Mouse (Mus musculus) liver, adult 2 months (tissue): ENCODE measurements around the gene Ubtd1. TPM values are rescaled to one million over a fixed set of nuclear protein-coding genes. Genes with fewer than 3 reads are reported as not detected.

Source experiments
- DNase-seq: peaks from one replicate; pipeline ENCODE4 v3.0.0-alpha.2; 2011; ENCODE audit warnings: low read depth, low spot score; ENCODE audit errors: extremely low read depth
- H3K27ac ChIP-seq: fragments of 200-500 bp; replicated peaks from 2 replicates; pipeline ENCODE4 v1.5.1; 2012; ENCODE audit warnings: low read depth, mild to moderate bottlenecking, control low read depth, inconsistent platforms, low read length; ENCODE audit not compliant: insufficient read depth
- H3K27me3 ChIP-seq: fragments of 200-500 bp; 2 replicates; pipeline ENCODE4 v1.6.1; 2012; ENCODE audit warnings: mild to moderate bottlenecking, moderate library complexity, low read length, inconsistent platforms; ENCODE audit not compliant: control insufficient read depth, insufficient read depth
- H3K36me3 ChIP-seq: fragments of 200-500 bp; 2 replicates; pipeline ENCODE4 v1.6.1; 2012; ENCODE audit warnings: low read length, inconsistent platforms; ENCODE audit not compliant: control insufficient read depth, insufficient read depth
- H3K4me1 ChIP-seq: fragments of 200-500 bp; 2 replicates; pipeline ENCODE4 v1.6.1; 2011; ENCODE audit warnings: low read length; ENCODE audit not compliant: control insufficient read depth, insufficient read depth
- H3K4me3 ChIP-seq: fragments of 200-500 bp; 2 replicates; pipeline ENCODE4 v1.5.1; 2011; ENCODE audit warnings: low read depth, mild to moderate bottlenecking, control low read depth, low read length, moderate library complexity; ENCODE audit not compliant: insufficient read depth
- H3K79me2 ChIP-seq: fragments of 200-500 bp; 2 replicates; pipeline ENCODE4 v1.6.1; 2012; ENCODE audit warnings: inconsistent platforms, mild to moderate bottlenecking, low read length, moderate library complexity; ENCODE audit not compliant: control insufficient read depth, insufficient read depth
- H3K9ac ChIP-seq: fragments of 200-500 bp; 2 replicates; pipeline ENCODE4 v1.6.1; 2012; ENCODE audit warnings: low read depth, mild to moderate bottlenecking, control low read depth, inconsistent platforms, low read length
- CTCF ChIP-seq: fragments of 200-500 bp; IDR thresholded peaks from 2 replicates; pipeline ENCODE4 v1.5.1; 2011; ENCODE audit warnings: low read depth, low read length, control low read depth
- POLR2A ChIP-seq: fragments of 200-500 bp; IDR thresholded peaks from 2 replicates; pipeline ENCODE4 v1.6.1; 2011; ENCODE audit warnings: low read length, control low read depth; ENCODE audit not compliant: insufficient read depth; ENCODE audit errors: extremely low read depth
- WGBS: fragments of 180-500 bp; shearing (Covaris S2); methylation state at CpG from one replicate; pipeline ENCODE4 v1.1.7; 2018; 5-methylcytosine and 5-hydroxymethylcytosine counted together
- polyA plus RNA-seq: library from polyadenylated mRNA; depleted of rRNA; stranded (reverse); fragments of >200 nt; gene quantifications from 2 replicates; pipeline ENCODE4 v1.2.3, GENCODE M21; 2012
- total RNA-seq: library from RNA; depleted of rRNA; stranded (reverse); fragments of >200 nt; gene quantifications from 2 replicates; pipeline ENCODE4 v1.2.3, GENCODE M21; 2014

Gene Ubtd1
- total and polyA plus RNA-seq, 2 experiments: 4.6 to 15.3 TPM

DNA sequence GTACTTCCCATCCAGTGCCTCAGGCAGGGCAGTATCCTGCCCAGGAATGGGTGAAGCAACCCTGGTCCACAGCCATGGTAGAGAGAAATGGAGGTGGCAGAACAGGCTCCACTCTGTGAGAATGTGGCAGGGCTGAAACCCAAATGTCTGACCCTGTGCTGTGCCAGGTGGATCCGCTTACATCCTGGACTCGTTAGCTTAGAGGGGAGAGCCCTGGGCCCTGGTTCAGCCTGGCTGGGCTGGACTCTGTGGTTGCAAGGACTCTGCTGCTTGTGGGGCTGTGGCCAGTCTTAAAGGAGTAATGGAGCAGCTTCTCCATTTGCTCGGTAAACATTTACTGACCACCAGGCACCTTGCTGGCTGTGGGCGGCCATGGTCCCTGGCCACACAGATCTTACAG, 5.6 kb downstream of the Ubtd1 start:
- Histone ChIP-seq H3K27ac (no peak overlapping the region), H3K9ac (no peak overlapping the region), H3K79me2 (peaks cover 49% of the 10 kb centered on the region), H3K27me3 (no peaks in the 10 kb centered on the region), H3K36me3 (no peaks in the 10 kb centered on the region), H3K4me1 (peaks cover 8% of the 10 kb centered on the region), H3K4me3 (no peak overlapping the region)
- 93% methylated on average over 4 of the region's 4 CpGs for WGBS
- no peak for DNase-seq
- TF ChIP-seq CTCF (no peak), POLR2A (no peak)

DNA sequence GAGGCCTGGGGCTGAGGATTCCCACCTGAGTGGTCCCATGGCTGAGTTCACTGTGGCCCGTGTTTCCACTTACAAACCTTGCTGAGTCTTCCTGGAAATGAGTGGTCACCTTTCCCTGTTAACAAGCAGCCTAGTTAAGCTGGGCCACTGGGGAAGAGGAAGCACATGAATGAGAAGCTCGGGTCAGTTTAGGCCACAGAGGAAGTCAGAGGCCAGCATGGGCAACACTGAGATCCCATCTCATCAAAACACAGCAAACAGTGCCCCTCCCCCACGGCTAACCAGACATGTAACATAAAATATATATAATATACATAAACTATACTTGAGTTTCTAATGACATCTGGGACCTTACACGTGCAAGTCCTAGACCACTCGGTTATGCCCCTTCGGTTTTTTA, 8.2 kb downstream of the Ubtd1 start:
- Histone ChIP-seq H3K27ac (no peak overlapping the region), H3K27me3 (no peaks in the 10 kb centered on the region), H3K4me3 (no peak overlapping the region), H3K36me3 (no peaks in the 10 kb centered on the region), H3K4me1 (peaks cover 8% of the 10 kb centered on the region), H3K79me2 (peaks cover 57% of the 10 kb centered on the region), H3K9ac (no peak overlapping the region)
- DNase-seq: no peak
- 74% methylated on average over 6 of the region's 6 CpGs for WGBS
- TF ChIP-seq CTCF (no peak), POLR2A (no peak)

DNA sequence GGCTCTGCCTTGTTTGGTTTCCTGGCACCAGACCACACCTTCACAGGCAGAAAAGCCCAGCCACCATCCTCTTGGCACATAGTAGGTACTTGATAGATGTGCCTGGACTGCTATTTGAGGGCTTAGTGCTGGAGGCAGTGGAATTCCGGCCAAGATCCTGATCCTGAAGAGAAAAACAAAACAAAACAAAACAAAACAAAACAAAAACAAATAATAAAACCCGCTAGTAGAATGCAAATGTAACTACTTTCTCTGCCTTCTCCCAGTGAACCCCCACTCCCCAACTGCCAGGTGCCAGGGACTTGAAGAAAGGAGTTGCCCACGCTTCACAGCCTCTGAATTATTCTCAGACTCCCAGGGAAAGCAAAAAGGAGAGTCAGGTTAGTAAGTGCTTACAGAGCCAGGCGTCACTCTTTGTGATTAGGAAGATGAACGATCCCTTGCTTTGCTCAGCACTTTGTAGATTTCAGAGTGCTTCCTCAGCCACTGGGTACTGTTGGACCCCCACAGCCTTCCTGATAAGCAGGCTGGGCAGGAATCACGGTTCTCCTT, 10.4 kb downstream of the Ubtd1 start:
- Histone ChIP-seq H3K27ac (peak overlapping the region; percentile 27), H3K79me2 (peaks cover 54% of the 10 kb centered on the region; the same call in 1 of the 2 replicates), H3K4me3 (no peak overlapping the region), H3K4me1 (peaks cover 6% of the 10 kb centered on the region), H3K36me3 (no peaks in the 10 kb centered on the region), H3K27me3 (no peaks in the 10 kb centered on the region), H3K9ac (0 out of 2 replicates have a peak overlapping the region, but pooled peaks have one; percentile 11)
- no peak for DNase-seq
- 77% methylated on average over 6 of the region's 6 CpGs for WGBS
- TF ChIP-seq CTCF (no peak), POLR2A (no peak)

- 75% methylated on average over 2 of the region's 2 CpGs for WGBS
- Histone ChIP-seq H3K27ac (no peak overlapping the region), H3K9ac (no peak overlapping the region), H3K79me2 (peaks cover 56% of the 10 kb centered on the region; the same call in 1 of the 2 replicates), H3K4me3 (no peak overlapping the region), H3K36me3 (no peaks in the 10 kb centered on the region), H3K4me1 (peaks cover 6% of the 10 kb centered on the region), H3K27me3 (no peaks in the 10 kb centered on the region)
- TF ChIP-seq POLR2A: no peak
- TF ChIP-seq CTCF: no peak
- no peak for DNase-seq
Measured at GRCm38 (mm10) chr19:41992971-41993370, 11.4 kb downstream of the Ubtd1 start.

- H3K4me3 ChIP-seq: no peak overlapping the region
- H3K36me3 ChIP-seq: no peaks in the 10 kb centered on the region
- H3K9ac ChIP-seq: no peak overlapping the region
- H3K79me2 ChIP-seq: peaks cover 54% of the 10 kb centered on the region; the same call in 1 of the 2 replicates
- peak; percentile 46 for DNase-seq
- 50% methylated on average over 6 of the region's 6 CpGs for WGBS
- peaks cover 6% of the 10 kb centered on the region for H3K4me1 ChIP-seq
- H3K27ac ChIP-seq: no peak overlapping the region
- no peaks in the 10 kb centered on the region for H3K27me3 ChIP-seq
- TF ChIP-seq CTCF: no peak
- TF ChIP-seq POLR2A: no peak
Measured at GRCm38 (mm10) chr19:41993484-41993883, 11.9 kb downstream of the Ubtd1 start.

GRCm38 (mm10) chr19:41994023-41994422, 12.5 kb downstream of the Ubtd1 start:
- no peaks in the 10 kb centered on the region for H3K36me3 ChIP-seq
- peaks cover 6% of the 10 kb centered on the region for H3K4me1 ChIP-seq
- WGBS: 96% methylated on average over 7 of the region's 7 CpGs
- TF ChIP-seq CTCF: no peak
- no peak for TF ChIP-seq POLR2A
- H3K27ac ChIP-seq: no peak overlapping the region
- no peak overlapping the region for H3K4me3 ChIP-seq
- H3K79me2 ChIP-seq: peaks cover 52% of the 10 kb centered on the region; the same call in 1 of the 2 replicates
- H3K9ac ChIP-seq: no peak overlapping the region
- H3K27me3 ChIP-seq: no peaks in the 10 kb centered on the region
- no peak for DNase-seq
